Mouse (Mus musculus): ENCODE results near the gene Uaca. TPM values are rescaled to one million over a fixed set of nuclear protein-coding genes. Genes with fewer than 3 reads are reported as not detected.

The Uaca gene
- polyA plus RNA-seq, 1 experiment from 2014 or later = 16.9 TPM

- no peaks in the 10 kb centered on the region for H3K36me3 ChIP-seq
- no peak for ATAC-seq (ENCODE audit: low FRiP score)
- H3K4me1 ChIP-seq = peaks cover 24% of the 10 kb centered on the region
- 0 out of 2 replicates have a peak overlapping the region, but pooled peaks have one; percentile 60 for H3K27ac ChIP-seq (replicated peaks)
- 50% methylated on average over 9 of the region's 9 CpGs for WGBS
- no peaks in the 10 kb centered on the region for H3K9me3 ChIP-seq (replicated peaks)
- H3K27me3 ChIP-seq (replicated peaks) = no peaks in the 10 kb centered on the region
- 0 out of 2 replicates have a peak overlapping the region, but pooled peaks have one; percentile 12 for H3K4me3 ChIP-seq (replicated peaks)
- no peak overlapping the region; the same call in 1 of the 2 replicates for H3K9ac ChIP-seq (replicated peaks)
- peak overlapping the region; percentile 49 for H3K4me2 ChIP-seq
Measured at GRCm38 (mm10) chr9:60838331-60838872, 44.1 kb downstream of the Uaca start.

GRCm38 (mm10) chr9:60841393-60841792 lies 47.1 kb downstream of the Uaca start:
- Histone ChIP-seq H3K27ac (replicated peaks) (no peak overlapping the region), H3K4me1 (peaks cover 24% of the 10 kb centered on the region), H3K36me3 (no peaks in the 10 kb centered on the region), H3K9ac (replicated peaks) (no peak overlapping the region), H3K4me2 (no peak overlapping the region), H3K27me3 (replicated peaks) (no peaks in the 10 kb centered on the region), H3K4me3 (replicated peaks) (no peak overlapping the region), H3K9me3 (replicated peaks) (no peaks in the 10 kb centered on the region)
- 68% methylated on average over 5 of the region's 5 CpGs for WGBS
- no peak for ATAC-seq (ENCODE audit: low FRiP score)

GRCm38 (mm10) chr9:60843415-60844076 lies 49.2 kb downstream of the Uaca start:
- WGBS = 85% methylated on average over 6 of the region's 6 CpGs
- Histone ChIP-seq H3K27ac (replicated peaks) (no peak overlapping the region), H3K36me3 (no peaks in the 10 kb centered on the region), H3K27me3 (replicated peaks) (no peaks in the 10 kb centered on the region), H3K4me1 (peaks cover 6% of the 10 kb centered on the region), H3K4me2 (no peak overlapping the region), H3K9ac (replicated peaks) (no peak overlapping the region), H3K9me3 (replicated peaks) (no peaks in the 10 kb centered on the region), H3K4me3 (replicated peaks) (no peak overlapping the region)
- ATAC-seq (ENCODE audit: low FRiP score) = no peak

- H3K27ac ChIP-seq (replicated peaks) = no peak overlapping the region
- H3K4me2 ChIP-seq = no peak overlapping the region
- no peak overlapping the region for H3K4me3 ChIP-seq (replicated peaks)
- no peak for ATAC-seq (ENCODE audit: low FRiP score)
- H3K27me3 ChIP-seq (replicated peaks) = no peaks in the 10 kb centered on the region
- no peak overlapping the region for H3K9ac ChIP-seq (replicated peaks)
- 34% methylated on average over 9 of the region's 9 CpGs for WGBS
- H3K36me3 ChIP-seq = no peaks in the 10 kb centered on the region
- H3K4me1 ChIP-seq = no peaks in the 10 kb centered on the region
- no peaks in the 10 kb centered on the region for H3K9me3 ChIP-seq (replicated peaks)
Measured at GRCm38 (mm10) chr9:60848730-60849129, 54.4 kb downstream of the Uaca start.

- ATAC-seq (ENCODE audit: low FRiP score) = no peak
- H3K4me3 ChIP-seq (replicated peaks) = no peak overlapping the region
- H3K4me2 ChIP-seq = no peak overlapping the region
- WGBS = 80% methylated on average over 12 of the region's 12 CpGs
- no peak overlapping the region for H3K27ac ChIP-seq (replicated peaks)
- no peaks in the 10 kb centered on the region for H3K9me3 ChIP-seq (replicated peaks)
- H3K9ac ChIP-seq (replicated peaks) = no peak overlapping the region
- no peaks in the 10 kb centered on the region for H3K36me3 ChIP-seq
- no peaks in the 10 kb centered on the region for H3K27me3 ChIP-seq (replicated peaks)
- H3K4me1 ChIP-seq = no peaks in the 10 kb centered on the region
Measured at GRCm38 (mm10) chr9:60849986-60850385, 55.6 kb downstream of the Uaca start.

GRCm38 (mm10) chr9:60854196-60854595 lies 59.9 kb downstream of the Uaca start:
- no peaks in the 10 kb centered on the region for H3K36me3 ChIP-seq
- H3K27me3 ChIP-seq (replicated peaks) = no peaks in the 10 kb centered on the region
- H3K9me3 ChIP-seq (replicated peaks) = no peaks in the 10 kb centered on the region
- no peak overlapping the region for H3K27ac ChIP-seq (replicated peaks)
- no peak overlapping the region for H3K9ac ChIP-seq (replicated peaks)
- H3K4me1 ChIP-seq = peaks cover 9% of the 10 kb centered on the region
- no peak overlapping the region for H3K4me3 ChIP-seq (replicated peaks)
- WGBS = 93% methylated on average over 11 of the region's 11 CpGs
- no peak overlapping the region for H3K4me2 ChIP-seq
- ATAC-seq (ENCODE audit: low FRiP score) = no peak

GRCm38 (mm10) chr9:60857833-60858232 lies 63.5 kb downstream of the Uaca start:
- Histone ChIP-seq H3K27me3 (replicated peaks) (no peaks in the 10 kb centered on the region), H3K4me2 (peak overlapping the region; percentile 47; the same call in 1 of the 2 replicates), H3K9ac (replicated peaks) (no peak overlapping the region), H3K36me3 (no peaks in the 10 kb centered on the region), H3K4me3 (replicated peaks) (no peak overlapping the region), H3K27ac (replicated peaks) (0 out of 2 replicates have a peak overlapping the region, but pooled peaks have one; percentile 11), H3K9me3 (replicated peaks) (no peaks in the 10 kb centered on the region), H3K4me1 (peaks cover 18% of the 10 kb centered on the region)
- peak; percentile 89 for ATAC-seq (ENCODE audit: low FRiP score)
- 30% methylated on average over 5 of the region's 5 CpGs for WGBS

- Histone ChIP-seq H3K4me1 (peaks cover 18% of the 10 kb centered on the region), H3K9me3 (replicated peaks) (no peaks in the 10 kb centered on the region), H3K36me3 (no peaks in the 10 kb centered on the region), H3K27me3 (replicated peaks) (no peaks in the 10 kb centered on the region), H3K9ac (replicated peaks) (no peak overlapping the region), H3K4me3 (replicated peaks) (no peak overlapping the region), H3K4me2 (peak overlapping the region; percentile 47), H3K27ac (replicated peaks) (no peak overlapping the region)
- WGBS = 38% methylated on average over 11 of the region's 11 CpGs
- peak; percentile 56; the same call in 1 of the 2 replicates for ATAC-seq (ENCODE audit: low FRiP score)
Measured at GRCm38 (mm10) chr9:60858306-60858960, 64.1 kb downstream of the Uaca start.

GRCm38 (mm10) chr9:60859031-60859430 lies 64.7 kb downstream of the Uaca start:
- ATAC-seq (ENCODE audit: low FRiP score) = no peak
- no peak overlapping the region for H3K4me3 ChIP-seq (replicated peaks)
- H3K27me3 ChIP-seq (replicated peaks) = no peaks in the 10 kb centered on the region
- H3K9ac ChIP-seq (replicated peaks) = no peak overlapping the region
- WGBS = 70% methylated on average over 9 of the region's 9 CpGs
- H3K9me3 ChIP-seq (replicated peaks) = no peaks in the 10 kb centered on the region
- H3K36me3 ChIP-seq = no peaks in the 10 kb centered on the region
- H3K4me1 ChIP-seq = peaks cover 18% of the 10 kb centered on the region
- H3K27ac ChIP-seq (replicated peaks) = no peak overlapping the region
- H3K4me2 ChIP-seq = no peak overlapping the region

GRCm38 (mm10) chr9:60861030-60861429 lies 66.7 kb downstream of the Uaca start:
- Histone ChIP-seq H3K9me3 (replicated peaks) (no peaks in the 10 kb centered on the region), H3K4me2 (no peak overlapping the region), H3K36me3 (no peaks in the 10 kb centered on the region), H3K27ac (replicated peaks) (no peak overlapping the region), H3K27me3 (replicated peaks) (no peaks in the 10 kb centered on the region), H3K4me3 (replicated peaks) (no peak overlapping the region), H3K4me1 (peaks cover 18% of the 10 kb centered on the region), H3K9ac (replicated peaks) (no peak overlapping the region)
- no peak for ATAC-seq (ENCODE audit: low FRiP score)
- WGBS = 60% methylated on average over 5 of the region's 5 CpGs

- ATAC-seq (ENCODE audit: low FRiP score) = no peak
- Histone ChIP-seq H3K27me3 (replicated peaks) (no peaks in the 10 kb centered on the region), H3K36me3 (no peaks in the 10 kb centered on the region), H3K9me3 (replicated peaks) (no peaks in the 10 kb centered on the region), H3K4me1 (peaks cover 9% of the 10 kb centered on the region), H3K4me2 (no peak overlapping the region), H3K9ac (replicated peaks) (no peak overlapping the region), H3K27ac (replicated peaks) (no peak overlapping the region), H3K4me3 (replicated peaks) (no peak overlapping the region)
- WGBS = 90% methylated on average over 9 of the region's 9 CpGs
Measured at GRCm38 (mm10) chr9:60864664-60865063, 70.3 kb downstream of the Uaca start.

GRCm38 (mm10) chr9:60865866-60866265 lies 71.5 kb downstream of the Uaca start:
- Histone ChIP-seq H3K4me1 (peaks cover 8% of the 10 kb centered on the region), H3K27ac (replicated peaks) (no peak overlapping the region), H3K4me3 (replicated peaks) (no peak overlapping the region), H3K36me3 (no peaks in the 10 kb centered on the region), H3K4me2 (no peak overlapping the region), H3K9me3 (replicated peaks) (no peaks in the 10 kb centered on the region), H3K27me3 (replicated peaks) (no peaks in the 10 kb centered on the region), H3K9ac (replicated peaks) (no peak overlapping the region)
- 38% methylated on average over 4 of the region's 4 CpGs for WGBS
- no peak for ATAC-seq (ENCODE audit: low FRiP score)

All from neural tube, embryonic 15.5 days (tissue).